Mouse (Mus musculus) heart, embryonic 10.5 days (tissue): ENCODE measurements around the gene Arhgdib. TPM values are rescaled to one million over a fixed set of nuclear protein-coding genes. Genes with fewer than 3 reads are reported as not detected.
"Not testable (repeated sequence)": the region's sequence is repeated elsewhere in the genome, so short reads cannot be mapped to it uniquely, and the experiment has no call there.

Experiments
- DNase-seq: peaks from one replicate; pipeline ENCODE4 v3.0.0-alpha.2; 2017; ENCODE audit warnings: low spot score
- H3K27ac ChIP-seq: fragments of 300-500 bp; sonication (generic); 2 replicates; pipeline ENCODE4 v1.5.1; 2016; ENCODE audit warnings: mild to moderate bottlenecking
- H3K27me3 ChIP-seq: fragments of 300-500 bp; sonication (generic); 2 replicates; pipeline ENCODE4 v1.6.1; 2016; ENCODE audit warnings: mild to moderate bottlenecking; ENCODE audit not compliant: poor library complexity, insufficient read depth, severe bottlenecking
- H3K36me3 ChIP-seq: fragments of 300-500 bp; sonication (generic); 2 replicates; pipeline ENCODE4 v1.6.1; 2016; ENCODE audit warnings: mild to moderate bottlenecking, moderate library complexity
- H3K4me1 ChIP-seq: fragments of 300-500 bp; sonication (generic); 2 replicates; pipeline ENCODE4 v1.6.1; 2016; ENCODE audit warnings: mild to moderate bottlenecking
- H3K4me3 ChIP-seq: fragments of 300-500 bp; sonication (generic); 2 replicates; pipeline ENCODE4 v1.5.1; 2016; ENCODE audit warnings: mild to moderate bottlenecking, moderate library complexity
- H3K9me3 ChIP-seq: fragments of 300-500 bp; sonication (generic); 2 replicates; pipeline ENCODE4 v1.6.1; 2016; ENCODE audit warnings: mild to moderate bottlenecking, moderate library complexity
- WGBS: fragments of 180-500 bp; shearing (Covaris S2); methylation state at CpG from one replicate; pipeline ENCODE4 v1.1.7; 2016; 5-methylcytosine and 5-hydroxymethylcytosine counted together
- polyA plus RNA-seq: library from polyadenylated mRNA; unstranded; fragments of >200 nt; fragmentation: Nextera tagmentation; extraction: Ambion mirVana; gene quantifications from 2 replicates; pipeline ENCODE4 v1.2.1, GENCODE M21; 2016

Arhgdib gene
- 105 and 111 TPM in 2 replicates for polyA plus RNA-seq

DNA sequence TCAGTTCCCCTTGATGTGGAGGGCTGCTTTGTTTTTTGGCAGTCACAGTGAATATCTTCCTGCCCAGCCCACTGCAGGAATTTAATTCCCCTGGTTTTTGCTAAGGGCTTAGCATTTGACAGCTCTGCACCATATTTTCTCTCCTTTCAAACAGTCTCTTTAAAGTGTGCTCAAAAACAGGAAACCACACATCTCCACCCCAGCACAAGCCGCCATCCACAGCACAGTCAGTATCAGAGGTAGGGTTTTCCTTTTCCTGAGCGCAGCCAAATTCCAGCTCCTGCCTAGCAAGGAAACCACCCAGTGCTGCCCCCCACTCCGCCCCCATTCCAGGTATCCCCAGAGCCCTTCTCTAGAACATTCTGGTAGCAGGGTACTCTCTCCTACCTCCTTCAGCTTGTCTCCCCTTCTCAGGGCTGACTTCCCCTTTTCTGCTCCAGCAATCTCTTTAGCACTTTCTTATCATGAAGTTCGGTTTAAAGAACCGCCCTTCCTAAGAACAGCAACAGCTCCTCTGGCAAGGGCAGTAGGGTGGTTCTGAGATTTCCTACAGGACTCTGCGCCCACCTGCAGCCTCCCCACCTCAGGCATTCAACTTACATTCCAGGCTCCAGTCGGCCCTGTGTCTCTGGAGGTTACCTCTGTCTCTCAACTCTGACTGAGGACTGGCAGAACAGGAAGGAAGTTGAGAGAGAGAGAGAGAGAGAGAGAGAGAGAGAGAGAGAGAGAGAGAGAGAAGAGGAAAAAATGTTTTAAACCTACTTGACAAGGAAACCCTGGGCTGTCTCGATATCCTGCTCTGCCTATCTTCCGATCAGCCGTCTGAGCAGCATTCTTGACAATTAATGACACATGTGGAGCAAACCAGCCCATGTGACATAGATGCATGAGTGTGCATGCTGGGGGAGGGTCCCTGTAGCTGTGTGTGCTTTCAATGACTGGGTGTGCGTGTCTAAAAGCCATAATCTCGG, at the start of gene Arhgdib:
Arhgdib (minus strand) TSS at position 849 of the 971 bp plus-strand sequence.
- Histone ChIP-seq H3K27ac (peak within 1 kb of the TSS; percentile 85), H3K4me1 (peaks cover 36% of the 10 kb centered on the region), H3K27me3 (no peaks in the 10 kb centered on the region), H3K4me3 (peak within 1 kb of the TSS; percentile 45), H3K9me3 (no peaks in the 10 kb centered on the region), H3K36me3 (no peaks in the 10 kb centered on the region)
- WGBS: 29% methylated on average over 12 of the region's 12 CpGs
- DNase-seq: no peak

DNA sequence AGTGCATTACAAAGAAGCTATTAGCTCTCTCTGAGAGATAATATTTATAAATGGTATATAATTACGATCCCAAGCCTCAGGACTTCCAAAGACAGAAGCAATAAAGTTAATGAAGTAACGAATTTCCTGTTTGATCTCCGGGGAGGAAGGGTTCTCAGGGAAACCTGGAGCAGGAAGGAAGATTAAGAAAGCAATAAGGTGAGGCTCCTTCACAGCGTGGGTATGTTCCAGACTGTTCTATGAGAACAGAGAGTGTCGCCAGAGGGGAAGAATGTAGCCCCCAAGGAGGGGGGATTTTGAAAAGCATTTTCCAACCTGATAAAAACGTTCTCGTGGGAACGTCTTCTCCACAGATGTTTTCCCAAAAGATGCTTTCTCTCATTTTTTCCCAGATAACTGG, 48.9 kb upstream of the Arhgdib start:
- Histone ChIP-seq H3K4me1 (peaks cover 14% of the 10 kb centered on the region; the same call in 1 of the 2 replicates), H3K27ac (no peak overlapping the region), H3K27me3 (0 out of 2 replicates have a peak, but pooled peaks cover 5% of the 10 kb centered on the region), H3K9me3 (no peaks in the 10 kb centered on the region), H3K36me3 (no peaks in the 10 kb centered on the region), H3K4me3 (no peak overlapping the region)
- DNase-seq: no peak
- 62% methylated on average over 8 of the region's 8 CpGs for WGBS

DNA sequence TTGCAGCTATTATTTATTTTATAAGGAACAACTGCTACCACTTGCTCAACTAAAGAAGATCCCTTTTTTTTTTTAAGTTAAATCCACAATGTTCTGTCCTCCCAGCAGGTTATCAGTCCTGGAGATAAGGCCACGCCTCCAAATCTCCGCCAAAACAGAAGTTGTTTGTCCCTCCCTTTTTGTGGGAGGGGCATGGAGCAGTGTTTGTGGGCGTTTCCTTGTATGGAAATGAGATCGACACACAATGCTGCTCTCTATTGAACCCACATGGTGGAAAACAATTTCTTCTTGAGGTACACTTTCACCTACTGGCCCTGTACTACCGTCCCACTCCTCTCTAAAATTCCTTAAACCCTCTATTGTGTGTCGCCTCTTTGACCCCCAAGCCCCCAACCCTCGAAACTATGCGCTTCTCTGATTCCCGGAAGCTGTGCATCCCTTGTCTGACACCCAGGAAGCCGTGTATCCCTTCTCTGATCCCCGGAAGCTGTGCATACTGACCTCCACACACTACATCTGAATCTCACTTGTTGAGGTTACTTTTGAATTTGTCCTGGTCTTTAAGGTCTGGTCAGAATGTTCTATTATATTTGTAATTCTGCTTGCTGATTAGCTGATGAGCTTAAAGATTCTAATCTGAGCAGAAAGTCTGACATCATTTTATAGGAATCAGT, 48.3 kb upstream of the Arhgdib start:
- 32% methylated on average over 11 of the region's 11 CpGs for WGBS
- Histone ChIP-seq H3K9me3 (no peaks in the 10 kb centered on the region), H3K4me1 (peaks cover 14% of the 10 kb centered on the region; the same call in 1 of the 2 replicates), H3K36me3 (no peaks in the 10 kb centered on the region), H3K27me3 (0 out of 2 replicates have a peak, but pooled peaks cover under 1% of the 10 kb centered on the region), H3K4me3 (peak overlapping the region; percentile 33), H3K27ac (peak overlapping the region; percentile 33; the same call in 1 of the 2 replicates)
- no peak for DNase-seq

DNA sequence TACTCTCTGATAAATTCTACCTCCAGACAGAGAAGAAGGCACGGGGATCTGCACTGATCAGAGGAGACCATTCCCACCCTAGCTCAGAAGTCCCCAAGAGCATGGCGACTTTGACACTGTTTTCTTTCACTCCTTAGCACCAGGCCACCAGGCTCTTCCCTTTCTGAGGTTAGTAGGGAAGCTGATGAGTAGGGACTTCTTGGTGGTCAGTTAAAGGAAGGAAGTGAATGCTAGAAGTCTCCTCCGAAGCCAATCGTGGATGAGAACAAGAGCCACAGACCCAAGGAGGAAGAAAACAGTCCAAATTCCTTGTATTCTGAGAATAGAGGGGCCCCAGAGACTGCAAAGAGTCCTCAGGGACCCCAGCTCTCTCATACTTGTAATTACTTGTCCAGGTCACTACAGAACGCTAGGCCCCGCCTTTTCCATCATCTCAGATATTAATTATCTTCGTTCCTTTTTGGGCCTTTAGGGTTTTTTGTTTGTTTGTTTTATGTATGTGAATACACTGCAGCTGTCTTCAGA, 46.9 kb upstream of the Arhgdib start:
- no peaks in the 10 kb centered on the region for H3K27me3 ChIP-seq
- no peak overlapping the region for H3K27ac ChIP-seq
- H3K9me3 ChIP-seq: no peaks in the 10 kb centered on the region
- 81% methylated on average over 7 of the region's 7 CpGs for WGBS
- H3K4me3 ChIP-seq: no peak overlapping the region
- H3K36me3 ChIP-seq: no peaks in the 10 kb centered on the region
- DNase-seq: no peak
- H3K4me1 ChIP-seq: peaks cover 14% of the 10 kb centered on the region; the same call in 1 of the 2 replicates

DNA sequence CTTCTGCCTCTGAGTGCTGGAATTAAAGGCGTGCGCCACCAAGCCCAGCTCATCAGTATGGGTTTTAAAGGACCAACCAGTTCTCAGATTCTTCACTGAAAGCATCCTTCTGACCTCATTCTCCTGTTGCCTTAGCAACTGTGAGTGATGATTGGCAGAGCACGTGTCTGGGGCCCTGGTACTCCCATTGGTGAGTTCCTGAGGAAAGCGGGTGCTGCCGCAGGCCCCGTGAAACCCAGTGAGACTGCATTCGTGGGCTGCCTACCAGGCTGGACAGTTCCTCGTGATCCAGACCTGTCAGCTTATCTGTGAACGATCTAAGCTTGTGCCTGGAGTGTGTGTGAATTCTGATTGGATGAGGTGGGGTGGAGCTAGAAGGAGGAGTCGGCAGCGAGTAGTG, 45.0 kb upstream of the Arhgdib start:
- Histone ChIP-seq H3K4me1 (peaks cover 14% of the 10 kb centered on the region; the same call in 1 of the 2 replicates), H3K4me3 (no peak overlapping the region), H3K36me3 (no peaks in the 10 kb centered on the region), H3K27ac (no peak overlapping the region), H3K27me3 (no peaks in the 10 kb centered on the region), H3K9me3 (no peaks in the 10 kb centered on the region)
- no peak for DNase-seq
- 61% methylated on average over 11 of the region's 11 CpGs for WGBS

DNA sequence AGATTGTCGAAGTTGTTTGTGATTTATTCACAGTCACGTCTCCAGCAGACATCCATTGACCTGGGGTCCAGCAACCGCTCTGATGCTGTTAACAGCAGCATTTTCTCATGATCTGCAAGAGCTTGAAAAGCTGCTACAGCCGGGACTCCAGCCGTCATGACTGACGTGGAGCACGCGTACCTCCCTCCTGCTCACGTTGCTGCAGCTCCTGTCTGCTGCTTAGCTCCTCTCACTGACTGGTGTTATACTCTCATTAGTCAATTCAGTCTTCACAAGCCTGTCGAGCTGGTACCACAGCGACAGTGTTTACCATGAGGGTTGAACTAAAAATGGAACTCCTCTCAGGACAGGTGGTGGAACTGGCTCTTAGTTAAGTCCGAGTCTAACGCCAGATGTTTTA, 44.3 kb upstream of the Arhgdib start:
- peaks cover 14% of the 10 kb centered on the region; the same call in 1 of the 2 replicates for H3K4me1 ChIP-seq
- no peak for DNase-seq
- H3K9me3 ChIP-seq: no peaks in the 10 kb centered on the region
- H3K27me3 ChIP-seq: no peaks in the 10 kb centered on the region
- H3K4me3 ChIP-seq: no peak overlapping the region
- 59% methylated on average over 13 of the region's 13 CpGs for WGBS
- H3K27ac ChIP-seq: no peak overlapping the region
- no peaks in the 10 kb centered on the region for H3K36me3 ChIP-seq

DNA sequence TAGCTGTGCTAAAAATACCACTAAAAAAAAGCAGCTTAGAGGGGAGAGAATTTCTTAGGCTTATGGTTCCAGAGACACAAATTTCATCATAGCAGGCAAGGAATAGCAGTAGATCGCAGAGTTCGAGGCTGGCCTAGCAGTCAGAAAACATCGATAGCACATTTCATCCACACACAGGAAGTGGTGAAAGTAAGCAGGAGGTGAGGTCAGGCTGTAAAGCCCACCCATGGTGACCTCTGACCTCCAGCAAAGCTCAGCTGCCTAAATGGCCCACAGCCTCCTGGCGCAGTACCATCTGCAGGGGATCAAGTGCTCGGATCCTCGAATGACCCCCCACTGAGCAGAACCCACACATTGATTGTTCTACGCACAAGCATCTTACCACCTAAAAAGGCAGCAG, 41.5 kb upstream of the Arhgdib start:
- DNase-seq: no peak
- H3K27me3 ChIP-seq: no peaks in the 10 kb centered on the region
- no peak overlapping the region for H3K27ac ChIP-seq
- WGBS: 72% methylated on average over 7 of the region's 7 CpGs
- peaks cover 27% of the 10 kb centered on the region for H3K4me1 ChIP-seq
- no peaks in the 10 kb centered on the region for H3K36me3 ChIP-seq
- H3K4me3 ChIP-seq: no peak overlapping the region
- H3K9me3 ChIP-seq: no peaks in the 10 kb centered on the region

DNA sequence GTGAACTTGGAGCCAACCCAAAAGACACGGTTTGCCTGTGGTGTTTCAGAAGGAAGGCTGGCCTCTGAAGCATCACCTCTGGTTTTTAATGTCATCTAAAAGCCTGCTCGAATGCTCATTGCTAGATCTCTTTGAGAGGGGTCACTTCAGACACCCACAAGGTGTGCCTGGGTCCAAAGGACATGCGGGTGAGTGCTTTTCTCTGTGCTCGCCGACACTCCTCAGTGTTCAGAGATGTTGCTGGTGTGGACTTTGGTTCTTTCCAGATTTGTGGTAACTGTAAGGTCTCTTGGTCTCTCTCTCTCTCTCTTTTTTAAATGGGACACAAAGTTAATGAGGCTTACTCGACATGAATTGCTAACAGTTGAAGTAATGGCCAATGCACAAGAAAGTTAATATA, 40.9 kb upstream of the Arhgdib start:
- Histone ChIP-seq H3K4me1 (peaks cover 27% of the 10 kb centered on the region), H3K36me3 (no peaks in the 10 kb centered on the region), H3K27ac (no peak overlapping the region), H3K27me3 (no peaks in the 10 kb centered on the region), H3K9me3 (no peaks in the 10 kb centered on the region), H3K4me3 (no peak overlapping the region)
- WGBS: 78% methylated on average over 6 of the region's 6 CpGs
- DNase-seq: no peak

DNA sequence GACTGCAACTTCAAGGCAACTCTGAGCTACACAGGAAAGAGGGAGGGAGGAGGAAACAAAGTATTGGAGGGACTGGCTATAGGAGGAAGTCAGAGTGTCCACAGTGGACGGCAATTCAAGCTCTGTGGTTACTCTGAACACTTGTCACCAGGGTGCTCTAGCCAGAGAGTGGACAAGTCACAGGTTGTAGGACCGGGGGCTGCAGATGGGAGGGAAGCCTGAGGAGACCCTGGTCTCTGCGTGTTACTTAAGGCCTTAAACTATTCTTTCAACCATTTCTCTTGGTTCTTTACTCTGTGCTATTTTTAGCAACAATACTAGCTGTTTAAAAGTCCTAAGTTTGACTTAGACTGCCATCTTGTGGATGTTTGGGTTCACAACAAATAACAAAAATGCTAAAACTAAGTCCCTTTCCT, 38.6 kb upstream of the Arhgdib start:
- 27% methylated on average over 3 of the region's 3 CpGs for WGBS
- no peak for DNase-seq
- H3K36me3 ChIP-seq: no peaks in the 10 kb centered on the region
- H3K4me3 ChIP-seq: peak overlapping the region; percentile 19; the same call in 1 of the 2 replicates
- H3K9me3 ChIP-seq: no peaks in the 10 kb centered on the region
- peaks cover 16% of the 10 kb centered on the region for H3K4me1 ChIP-seq
- peak overlapping the region; percentile 84 for H3K27ac ChIP-seq
- no peaks in the 10 kb centered on the region for H3K27me3 ChIP-seq

DNA sequence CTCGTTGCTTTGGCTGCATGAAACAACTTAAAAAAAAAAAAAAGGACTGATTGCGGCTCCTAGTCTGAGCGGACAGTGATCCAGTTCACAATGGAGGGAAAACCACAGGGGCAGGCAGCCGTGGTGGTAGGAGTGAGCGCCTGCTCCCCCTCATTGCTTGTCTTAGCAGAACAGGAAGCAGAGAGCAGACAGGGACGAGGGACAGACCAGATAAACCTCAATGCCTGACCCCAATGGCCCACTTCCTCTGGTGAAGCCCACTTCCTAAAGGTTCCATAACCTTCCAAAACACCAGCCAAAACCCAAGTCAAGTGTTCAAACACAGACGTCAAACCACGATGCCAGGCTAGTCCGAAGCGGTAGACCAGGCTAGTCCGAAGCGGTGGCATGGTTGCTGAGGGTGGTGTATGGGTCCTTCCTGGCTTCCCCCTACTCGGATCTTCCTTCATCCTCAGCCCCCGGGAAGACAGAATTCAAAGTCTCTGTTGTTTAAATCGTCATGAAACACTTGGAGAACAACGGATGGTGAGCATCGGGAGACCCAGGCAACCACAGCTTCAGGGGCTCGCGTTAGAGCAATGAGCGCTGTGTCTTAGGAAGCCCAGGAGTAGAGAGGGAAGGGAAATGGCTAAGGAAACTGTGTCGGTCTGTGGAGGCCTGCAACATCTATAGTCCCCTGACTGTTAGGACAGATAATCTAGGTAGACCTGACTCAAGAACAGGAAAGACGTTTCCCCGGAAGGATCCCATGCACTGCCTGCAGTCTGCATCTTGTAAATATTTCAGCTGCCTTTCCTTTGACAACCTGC, 37.8 kb upstream of the Arhgdib start:
- Histone ChIP-seq H3K27ac (peak overlapping the region; percentile 84; the same call in 1 of the 2 replicates), H3K4me3 (no peak overlapping the region), H3K9me3 (no peaks in the 10 kb centered on the region), H3K4me1 (peaks cover 16% of the 10 kb centered on the region), H3K27me3 (no peaks in the 10 kb centered on the region), H3K36me3 (no peaks in the 10 kb centered on the region)
- DNase-seq: no peak
- WGBS: 67% methylated on average over 23 of the region's 23 CpGs

DNA sequence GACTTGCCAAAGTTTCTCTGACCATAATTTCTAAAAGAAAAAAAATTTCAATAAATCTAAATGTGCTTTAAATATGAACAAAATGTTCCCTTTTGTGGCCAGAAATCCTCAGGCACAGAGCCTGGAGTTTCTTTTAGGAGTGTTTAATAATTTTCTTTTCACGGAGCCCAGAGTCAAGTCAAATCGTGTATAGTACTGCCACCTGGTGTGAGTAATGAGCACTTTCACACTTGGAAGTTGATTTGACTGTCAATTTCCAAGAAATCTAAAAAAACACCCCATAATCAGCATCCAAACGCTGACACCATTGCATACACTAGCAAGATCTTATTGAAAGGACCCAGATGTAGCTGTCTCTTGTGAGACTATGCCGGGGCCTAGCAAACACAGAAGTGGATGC, 27.2 kb upstream of the Arhgdib start:
- H3K27ac ChIP-seq, H3K4me1 ChIP-seq, H3K27me3 ChIP-seq, H3K9me3 ChIP-seq, H3K4me3 ChIP-seq, H3K36me3 ChIP-seq, DNase-seq: not testable (repeated sequence)
- 38% methylated on average over 4 of the region's 4 CpGs for WGBS

DNA sequence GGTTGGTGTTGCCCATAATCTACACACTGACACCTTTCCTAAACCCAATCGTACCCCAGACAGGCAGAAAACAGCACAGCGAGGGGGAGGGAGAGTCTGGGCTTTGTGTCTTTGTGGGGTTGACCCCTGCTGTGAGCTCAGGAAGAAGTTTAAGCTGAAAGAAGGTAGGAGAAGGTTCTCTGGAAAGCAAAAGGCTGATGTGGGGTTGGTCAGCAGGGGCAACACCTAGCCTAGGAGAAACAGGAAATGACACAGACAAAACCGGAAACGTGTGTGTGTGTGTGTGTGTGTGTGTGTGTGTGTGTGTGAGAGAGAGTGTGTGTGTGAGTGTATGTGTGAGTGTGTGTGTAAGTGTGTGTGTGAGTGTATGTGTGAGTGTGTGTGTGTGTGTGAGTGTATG, 25.8 kb upstream of the Arhgdib start:
- Histone ChIP-seq H3K27ac (peak overlapping the region; percentile 62; the same call in 1 of the 2 replicates), H3K36me3 (no peaks in the 10 kb centered on the region), H3K27me3 (no peaks in the 10 kb centered on the region), H3K4me3 (no peak overlapping the region), H3K9me3 (no peaks in the 10 kb centered on the region), H3K4me1 (peaks cover 7% of the 10 kb centered on the region; the same call in 1 of the 2 replicates)
- 64% methylated on average over 4 of the region's 4 CpGs for WGBS
- DNase-seq: peak; percentile 75
